In the genomic region with DNA sequence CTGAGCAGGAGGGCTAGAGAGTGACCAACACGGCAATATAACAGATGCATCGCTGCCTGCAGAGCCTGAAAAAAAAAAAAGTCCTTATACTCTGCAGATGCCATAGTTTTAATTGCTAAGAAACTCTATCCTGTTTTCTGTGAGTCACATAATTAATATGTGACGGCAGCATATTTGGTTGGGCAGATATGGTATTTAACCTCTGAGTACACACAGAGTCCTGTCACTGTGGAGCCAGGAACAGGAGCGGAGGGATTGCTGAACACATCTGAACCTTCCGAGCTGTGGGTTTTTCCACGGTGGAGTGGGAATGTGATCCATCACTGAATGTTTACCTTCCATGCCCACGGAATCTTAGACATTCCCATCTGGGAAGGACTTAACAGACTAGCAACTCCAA, we compare ENCODE assay signal across 18 mouse cellular contexts.
"Had no signal": no experiment of that assay in that cellular context is flagged by ENCODE, and none has a peak within 500 bp of the region (broad histone marks: within the 10 kb centered on the region; RNA-seq: fewer than 3 reads in every experiment).

No protein-coding gene starts in this region.

- H3K4me1 ChIP-seq: liver, embryonic 12.5 days; liver, embryonic 15.5 days; lung, embryonic 15.5 days had no signal

- H3K4me3 ChIP-seq: left cerebral cortex, adult 2 months; limb, embryonic 12.5 days; liver, embryonic 12.5 days; liver, embryonic 15.5 days; lung, embryonic 15.5 days; megakaryocyte, embryonic 14.5 days; midbrain, embryonic 10.5 days; midbrain, embryonic 13.5 days had no signal

- DNase-seq: kidney, adult 18-20 months; kidney, postnatal 10 days; kidney, postnatal 36 days; layer of hippocampus, postnatal 36 days; liver; lung, adult 18-20 months; thymus, adult 18-20 months; thymus, postnatal 14 days; thymus, postnatal 4 days had no signal

- H3K27me3 ChIP-seq: limb, embryonic 12.5 days; liver, embryonic 12.5 days; liver, embryonic 15.5 days; lung, embryonic 15.5 days; megakaryocyte, embryonic 14.5 days; midbrain, embryonic 13.5 days had no signal

- ATAC-seq: liver, embryonic 12.5 days; midbrain, embryonic 13.5 days; midbrain, embryonic 16.5 days had no signal

- H3K4me2 ChIP-seq: limb, embryonic 12.5 days; liver, embryonic 12.5 days; liver, embryonic 15.5 days; lung, embryonic 15.5 days; midbrain, embryonic 13.5 days had no signal

- H3K9ac ChIP-seq: limb, embryonic 12.5 days; liver, embryonic 12.5 days; liver, embryonic 15.5 days; lung, embryonic 15.5 days; midbrain, embryonic 13.5 days had no signal

- H3K27ac ChIP-seq: left cerebral cortex, adult 2 months; limb, embryonic 12.5 days; liver, embryonic 12.5 days; liver, embryonic 15.5 days; lung, embryonic 15.5 days; midbrain, embryonic 10.5 days; midbrain, embryonic 13.5 days had no signal

- H3K9me3 ChIP-seq: limb, embryonic 12.5 days; liver, embryonic 12.5 days; liver, embryonic 15.5 days; lung, embryonic 15.5 days; midbrain, embryonic 10.5 days; midbrain, embryonic 13.5 days had no signal

- H3K36me3 ChIP-seq: limb, embryonic 12.5 days; liver, embryonic 12.5 days; liver, embryonic 15.5 days; lung, embryonic 15.5 days; midbrain, embryonic 10.5 days; midbrain, embryonic 13.5 days had no signal
